Mouse (Mus musculus) stomach, postnatal 0 days (tissue): Measurements from ENCODE around the gene Crygn. TPM values are rescaled to one million over a fixed set of nuclear protein-coding genes. Genes with fewer than 3 reads are reported as not detected.
A peak's percentile ranks its signal among the peaks of the same experiment; 100 is the strongest.
"Not testable (repeated sequence)": the region's sequence is repeated elsewhere in the genome, so short reads cannot be mapped to it uniquely, and the experiment has no call there.

ENCODE experiments used
- ATAC-seq: fragments of 200-750 bp; cut with Nextera tagmentation; 2 replicates; pipeline ENCODE4 v1.8.0; 2017; ENCODE audit not compliant: low FRiP score, low TSS enrichment
- DNase-seq: peaks from one replicate; pipeline ENCODE4 v3.0.0-alpha.2; 2016; ENCODE audit warnings: low spot score
- H3K27ac ChIP-seq: fragments of 300-500 bp; sonication (generic); replicated peaks from 2 replicates; pipeline ENCODE4 v1.5.1; 2014; ENCODE audit warnings: mild to moderate bottlenecking, control low read depth
- H3K27me3 ChIP-seq: fragments of 300-500 bp; sonication (generic); 2 replicates; pipeline ENCODE4 v1.6.1; 2014; ENCODE audit warnings: low read length; ENCODE audit not compliant: control insufficient read depth, insufficient read depth
- H3K36me3 ChIP-seq: fragments of 300-500 bp; sonication (generic); 2 replicates; pipeline ENCODE4 v1.6.1; 2014; ENCODE audit warnings: low read length, mixed read lengths; ENCODE audit not compliant: control insufficient read depth, insufficient read depth
- H3K4me1 ChIP-seq: fragments of 300-500 bp; sonication (generic); replicated peaks from 2 replicates; pipeline ENCODE4 v1.6.1; 2014; ENCODE audit warnings: antibody characterized with exemption; ENCODE audit not compliant: control insufficient read depth, insufficient read depth
- H3K4me2 ChIP-seq: fragments of 300-500 bp; sonication (generic); replicated peaks from 2 replicates; pipeline ENCODE4 v1.6.1; 2014; ENCODE audit warnings: low read depth, mild to moderate bottlenecking, control low read depth, moderate library complexity
- H3K4me3 ChIP-seq: fragments of 300-500 bp; sonication (generic); 2 replicates; pipeline ENCODE4 v1.5.1; 2014; ENCODE audit warnings: low read depth, low read length, control low read depth
- H3K9ac ChIP-seq: fragments of 300-500 bp; sonication (generic); 2 replicates; pipeline ENCODE4 v1.6.1; 2014; ENCODE audit warnings: mild to moderate bottlenecking, low read length, control low read depth, mixed read lengths
- H3K9me3 ChIP-seq: fragments of 300-500 bp; sonication (generic); 2 replicates; pipeline ENCODE4 v1.6.1; 2016; ENCODE audit warnings: low read length; ENCODE audit not compliant: control insufficient read depth
- CTCF ChIP-seq: IDR thresholded peaks from 2 replicates; pipeline ENCODE4 v1.5.1; 2016; ENCODE audit warnings: antibody characterized with exemption, low read depth, mild to moderate bottlenecking, moderate library complexity
- EP300 ChIP-seq: optimal IDR thresholded peaks from 2 replicates; pipeline ENCODE3; 2016; ENCODE audit warnings: antibody characterized with exemption
- WGBS: fragments of 180-500 bp; shearing (Covaris S2); extraction: QIAGEN DNeasy Blood & Tissue Kit; methylation state at CpG from one replicate; pipeline ENCODE4 v1.1.7; 2014; 5-methylcytosine and 5-hydroxymethylcytosine counted together
- polyA plus RNA-seq: library from polyadenylated mRNA; unstranded; fragments of >200 nt; fragmentation: Nextera tagmentation; extraction: Ambion mirVana; gene quantifications from 2 replicates; pipeline ENCODE4 v1.2.1, GENCODE M21; 2015

Gene Crygn
- polyA plus RNA-seq, 1 experiment from 2014 or later: 3.0 TPM

DNA sequence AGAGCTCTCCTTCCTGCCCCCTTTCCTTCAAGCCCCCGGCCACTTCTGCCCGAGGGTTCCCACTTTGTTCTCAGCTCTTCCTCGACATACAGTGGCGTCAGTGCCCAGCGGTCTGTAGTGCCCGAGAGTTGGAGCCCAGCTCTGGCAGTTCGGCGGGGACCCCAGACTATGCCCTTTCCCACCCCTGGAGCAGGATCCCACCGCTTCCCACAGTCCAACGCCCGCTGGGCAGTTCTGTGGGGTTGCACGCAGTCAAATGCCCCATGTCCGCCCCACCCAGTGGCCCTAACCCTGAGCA, 21.0 kb upstream of the Crygn start:
- ATAC-seq (no peak), DNase-seq (no peak)
- no peak overlapping the region for H3K27ac ChIP-seq
- no peak overlapping the region for H3K9ac ChIP-seq
- no peaks in the 10 kb centered on the region for H3K27me3 ChIP-seq
- no peaks in the 10 kb centered on the region for H3K36me3 ChIP-seq
- H3K9me3 ChIP-seq: no peaks in the 10 kb centered on the region
- no peak overlapping the region for H3K4me2 ChIP-seq
- TF ChIP-seq EP300 (no peak), CTCF (no peak)
- H3K4me3 ChIP-seq: no peak overlapping the region
- no peaks in the 10 kb centered on the region for H3K4me1 ChIP-seq
- 57% methylated on average over 13 of the region's 13 CpGs for WGBS

- Histone ChIP-seq H3K4me2 (no peak overlapping the region), H3K4me3 (no peak overlapping the region), H3K27ac (no peak overlapping the region), H3K9ac (no peak overlapping the region), H3K36me3 (no peaks in the 10 kb centered on the region), H3K27me3 (no peaks in the 10 kb centered on the region), H3K9me3 (no peaks in the 10 kb centered on the region), H3K4me1 (no peaks in the 10 kb centered on the region)
- no peak for ATAC-seq
- DNase-seq: no peak
- no peak for TF ChIP-seq EP300
- TF ChIP-seq CTCF: no peak
- WGBS: 31% methylated on average over 17 of the region's 17 CpGs
These were observed 20.5 kb upstream of the Crygn start for GRCm38 (mm10) chr5:24778082-24778842.

DNA sequence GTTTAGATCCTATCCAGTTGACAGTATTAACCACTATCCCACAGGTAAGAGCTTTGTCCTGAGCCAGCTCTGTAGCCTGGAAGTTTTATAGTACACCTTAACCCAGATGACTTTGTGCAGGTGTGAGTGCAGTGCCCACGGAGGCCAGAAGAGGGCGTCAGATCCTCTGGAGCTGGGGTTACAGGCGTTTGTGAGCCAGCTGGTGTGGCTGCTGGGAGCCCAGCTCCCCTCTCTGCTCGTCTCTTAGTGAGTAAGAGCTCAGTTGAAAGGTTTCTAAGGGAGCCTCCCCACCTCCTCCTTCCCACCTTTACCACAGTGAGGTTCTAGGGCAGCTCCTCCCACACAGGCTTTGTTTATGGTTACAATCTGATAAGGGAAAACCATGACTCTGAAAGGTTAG, 18.9 kb upstream of the Crygn start:
- no peaks in the 10 kb centered on the region for H3K36me3 ChIP-seq
- TF ChIP-seq EP300: no peak
- TF ChIP-seq CTCF: peak; percentile 59
- no peak overlapping the region for H3K27ac ChIP-seq
- H3K9me3 ChIP-seq: no peaks in the 10 kb centered on the region
- no peaks in the 10 kb centered on the region for H3K27me3 ChIP-seq
- no peak overlapping the region for H3K4me2 ChIP-seq
- H3K9ac ChIP-seq: no peak overlapping the region
- no peak overlapping the region for H3K4me3 ChIP-seq
- H3K4me1 ChIP-seq: no peaks in the 10 kb centered on the region
- WGBS: 55% methylated on average over 4 of the region's 4 CpGs
- peak; percentile 92 for ATAC-seq
- DNase-seq: peak; percentile 55

GRCm38 (mm10) chr5:24774549-24774948, 16.7 kb upstream of the Crygn start:
- H3K27me3 ChIP-seq, H3K4me3 ChIP-seq, H3K9ac ChIP-seq, H3K27ac ChIP-seq, H3K4me1 ChIP-seq, H3K36me3 ChIP-seq, H3K4me2 ChIP-seq, ATAC-seq, H3K9me3 ChIP-seq, DNase-seq: not testable (repeated sequence)
- 77% methylated on average over 16 of the region's 16 CpGs for WGBS

- WGBS: 57% methylated on average over 3 of the region's 3 CpGs
- ATAC-seq: no peak
These were observed 877 bp downstream of the Crygn start for GRCm38 (mm10) chr5:24756931-24757330.

GRCm38 (mm10) chr5:24752175-24752498, 5.7 kb downstream of the Crygn start:
- H3K27me3 ChIP-seq: no peaks in the 10 kb centered on the region
- H3K9me3 ChIP-seq: no peaks in the 10 kb centered on the region
- ATAC-seq: no peak
- peak overlapping the region; percentile 56 for H3K4me3 ChIP-seq
- H3K4me1 ChIP-seq: peaks cover 7% of the 10 kb centered on the region
- no peak for TF ChIP-seq EP300
- no peak for TF ChIP-seq CTCF
- DNase-seq: no peak
- H3K4me2 ChIP-seq: peak overlapping the region; percentile 78
- no peaks in the 10 kb centered on the region for H3K36me3 ChIP-seq
- H3K9ac ChIP-seq: peak overlapping the region; percentile 80; the same call in 1 of the 2 replicates
- H3K27ac ChIP-seq: peak overlapping the region; percentile 94
- WGBS: 0% methylated on average over 2 of the region's 2 CpGs

More at GRCm38 (mm10) chr5:24756931-24757330, 877 bp downstream of the Crygn start:
- TF ChIP-seq CTCF: no peak
- TF ChIP-seq EP300: no peak
- Histone ChIP-seq H3K4me1 (peaks cover 4% of the 10 kb centered on the region; the same call in 1 of the 2 replicates), H3K27me3 (no peaks in the 10 kb centered on the region), H3K4me2 (no peak overlapping the region), H3K36me3 (no peaks in the 10 kb centered on the region), H3K9ac (no peak overlapping the region), H3K9me3 (no peaks in the 10 kb centered on the region), H3K27ac (no peak overlapping the region), H3K4me3 (no peak overlapping the region)
- no peak for DNase-seq
